Mouse (Mus musculus): Measurements from ENCODE around the gene Agtr1a. TPM values are rescaled to one million over a fixed set of nuclear protein-coding genes. Genes with fewer than 3 reads are reported as not detected.

The Agtr1a gene
- 1 to 10 TPM; 1.6 to 2.5 TPM for total RNA-seq (2021)
- long read RNA-seq, experiment 1, result 0 reads
- long read RNA-seq, experiment 2, result 0 reads

DNA sequence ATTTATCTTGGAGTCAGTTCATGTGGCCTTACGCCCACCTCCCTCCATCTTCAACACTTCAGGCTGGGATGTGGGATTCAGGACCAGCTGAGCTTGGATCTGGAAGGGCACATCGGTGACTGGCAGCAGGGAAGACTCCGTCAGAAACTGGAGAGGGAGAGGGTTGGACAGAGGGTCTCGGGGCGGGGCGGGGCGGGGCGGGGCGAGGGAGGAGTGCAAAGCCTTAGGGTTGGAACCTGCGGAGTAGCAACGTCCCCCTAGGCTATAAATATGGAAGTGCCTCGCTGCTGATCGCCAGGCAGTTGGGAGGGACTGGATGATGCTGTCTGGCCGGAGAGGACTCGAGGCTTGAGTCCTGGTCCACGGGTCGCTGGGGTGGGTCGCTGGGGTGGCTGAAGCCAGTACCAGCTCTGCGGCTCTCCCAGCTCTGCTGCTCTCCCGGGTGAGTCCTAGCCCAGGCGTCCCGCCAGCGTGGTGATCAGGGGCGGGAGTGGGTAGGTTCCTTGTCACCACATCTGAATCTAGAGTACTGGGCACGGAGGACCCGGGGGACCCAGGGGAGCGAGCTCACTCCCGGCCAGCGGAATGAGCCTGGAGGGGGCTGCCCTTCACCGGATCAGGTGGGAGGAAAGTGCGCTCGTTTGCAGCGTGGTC lies at the start of gene Agtr1a:
Gene Agtr1a (plus strand): TSS at position 294 of the 654 bp plus-strand sequence.
- peak in 1 of 2 experiments; percentile 22 for DNase-seq (ENCODE audit: low spot score in 2 of 2)

DNA sequence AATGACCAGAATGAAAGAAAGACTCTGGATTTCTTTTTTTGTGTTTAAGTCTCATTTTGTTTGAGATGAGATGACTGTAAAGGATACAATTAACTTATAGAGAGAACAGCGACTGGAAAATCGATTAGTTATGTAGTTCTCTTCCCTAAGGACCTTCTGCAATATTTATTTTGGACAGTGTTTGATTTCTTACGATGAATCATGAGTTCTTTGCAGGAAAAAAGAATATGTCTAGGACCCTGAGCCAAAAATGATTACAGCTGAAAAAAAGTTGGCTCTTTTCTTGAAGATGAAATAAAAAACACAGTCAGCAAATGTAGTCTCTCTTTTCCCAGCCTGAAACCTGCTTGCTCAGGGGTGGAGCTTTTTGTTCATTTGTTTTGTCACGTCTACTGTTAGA lies 26.0 kb upstream of the Agtr1a start:
- DNase-seq (ENCODE audit: low spot score in 2 of 2), result no peak

DNA sequence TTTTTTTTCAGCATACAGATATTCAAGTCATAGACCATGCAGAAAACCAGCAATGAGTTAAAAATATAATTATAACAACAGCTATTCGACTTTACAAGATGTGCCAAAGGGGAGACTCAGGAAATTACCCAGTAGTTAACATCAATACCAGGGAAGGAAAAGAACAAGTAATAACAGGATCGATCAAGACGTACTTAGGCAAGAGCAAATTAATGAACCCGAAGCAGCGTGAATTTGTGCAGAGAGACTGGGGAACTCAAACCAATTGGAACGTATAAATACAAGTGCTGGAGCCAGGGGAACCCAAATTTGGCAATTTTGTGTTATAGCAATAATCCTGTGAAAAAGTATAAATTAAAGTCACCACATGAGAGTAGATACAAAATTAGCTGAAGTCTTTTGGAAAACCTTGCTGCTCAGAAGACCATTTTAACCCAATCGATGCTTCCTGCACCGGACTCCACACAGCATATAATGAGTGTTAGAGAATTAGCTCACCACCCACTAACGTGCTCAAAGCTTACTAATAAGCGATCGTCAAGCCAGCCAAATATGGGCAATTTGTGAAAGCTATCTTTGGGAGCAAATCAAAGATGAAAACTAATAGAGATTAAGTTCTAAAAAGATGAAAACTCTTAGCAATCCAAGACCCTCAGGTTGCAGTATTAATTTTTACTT lies 11.4 kb upstream of the Agtr1a start:
- no peak for DNase-seq (ENCODE audit: low spot score in 2 of 2)

DNA sequence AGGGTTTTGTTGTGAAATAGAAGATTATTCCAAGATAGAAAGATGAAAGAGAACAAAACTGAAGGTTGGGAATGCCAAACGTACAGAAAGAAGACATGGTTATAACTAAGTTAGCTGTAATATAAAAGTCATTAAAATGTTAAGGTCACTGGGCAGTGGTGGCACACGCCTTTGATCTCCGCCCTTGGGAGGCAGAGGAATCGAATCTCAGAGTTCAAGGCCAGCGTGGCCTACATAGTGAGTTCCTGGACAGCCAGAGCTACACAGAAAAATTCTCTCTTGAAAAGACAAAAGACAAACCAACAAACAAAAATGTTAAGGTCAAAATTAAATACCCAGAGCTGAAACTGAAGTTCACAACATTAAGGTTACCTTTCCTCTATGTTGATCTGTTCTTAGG lies 5.2 kb upstream of the Agtr1a start:
- no peak for DNase-seq (ENCODE audit: low spot score in 2 of 2)

DNA sequence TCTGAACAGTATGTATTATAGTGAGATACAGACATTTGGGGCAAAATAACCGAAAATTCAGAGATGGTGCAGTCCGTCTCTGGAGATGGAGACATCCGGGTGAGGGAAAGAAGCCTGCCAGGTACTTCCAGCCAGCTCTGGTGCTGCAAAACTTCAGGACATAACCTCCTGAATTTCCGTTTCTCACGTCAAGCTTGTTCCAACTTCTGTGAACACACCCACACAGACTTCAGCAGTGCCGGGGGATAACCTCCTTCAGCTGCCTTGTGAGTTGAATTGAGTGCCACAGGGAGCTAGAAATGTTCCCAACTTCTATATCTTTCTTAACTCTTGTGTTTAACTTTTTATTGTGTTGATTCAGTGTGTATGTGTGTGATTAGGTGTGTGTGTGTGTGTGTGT lies 4.4 kb upstream of the Agtr1a start:
- no peak for DNase-seq (ENCODE audit: low spot score in 2 of 2)

DNA sequence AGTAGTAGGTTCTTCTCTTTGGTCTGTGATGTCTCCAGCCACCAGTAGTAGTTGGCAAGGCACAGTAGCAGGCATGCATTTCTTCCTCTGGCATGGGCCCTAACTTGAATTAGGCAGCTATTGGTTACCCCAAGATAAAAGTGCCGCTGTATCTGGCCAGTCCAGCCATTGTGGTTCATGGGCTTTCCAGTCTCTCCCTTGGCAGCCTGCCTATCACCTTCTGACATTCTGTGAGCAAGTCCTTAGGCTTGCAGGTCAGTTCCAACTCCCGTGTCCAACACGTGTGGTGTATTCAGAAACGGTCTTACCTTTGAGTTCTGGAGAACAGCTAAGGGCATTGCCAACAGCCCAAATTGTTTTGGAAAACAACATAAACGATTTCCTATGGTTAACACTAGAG lies 3.7 kb upstream of the Agtr1a start:
- DNase-seq (ENCODE audit: low spot score in 2 of 2), result no peak

DNA sequence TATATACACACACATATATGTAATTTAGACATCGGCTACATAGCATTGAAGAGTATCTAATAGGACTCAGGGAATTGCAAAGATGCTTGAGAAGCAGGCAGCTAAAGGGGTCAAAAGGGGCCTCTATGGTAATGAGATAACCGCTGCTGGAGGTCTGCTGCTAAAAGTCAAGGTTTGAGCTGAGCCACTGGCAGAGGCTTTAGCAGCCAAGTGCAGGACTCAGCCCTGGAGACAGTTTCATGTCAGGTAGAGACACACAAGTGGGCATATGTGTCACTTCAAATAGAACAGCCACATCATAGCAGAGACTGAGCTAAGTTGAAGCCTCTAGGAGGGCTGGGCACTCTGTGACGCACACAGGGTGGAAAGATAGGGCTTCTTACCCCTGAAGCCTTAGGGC lies 1.6 kb upstream of the Agtr1a start:
- no peak for DNase-seq (ENCODE audit: low spot score in 2 of 2)

DNA sequence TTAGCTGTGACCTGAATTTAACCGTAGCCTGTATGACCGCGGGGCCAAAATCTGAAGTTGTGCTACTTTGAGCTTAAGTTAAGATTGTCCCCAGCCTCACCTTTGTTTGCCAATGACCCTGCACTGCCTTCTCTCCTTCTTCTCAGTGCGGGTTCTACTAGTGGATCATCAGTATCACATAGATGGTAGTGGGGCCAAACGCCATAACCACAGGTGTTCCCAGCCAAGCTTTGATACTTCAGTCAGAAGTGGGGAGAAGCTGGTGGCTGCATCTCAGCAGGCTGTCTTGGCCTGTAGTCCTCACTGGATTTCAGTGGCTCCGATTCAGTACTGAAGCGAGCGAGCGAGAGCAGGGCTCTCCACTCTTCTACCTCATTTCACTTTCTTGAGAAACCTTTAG lies 672 bp downstream of the Agtr1a start:
- DNase-seq (ENCODE audit: low spot score in 2 of 2), result no peak

DNA sequence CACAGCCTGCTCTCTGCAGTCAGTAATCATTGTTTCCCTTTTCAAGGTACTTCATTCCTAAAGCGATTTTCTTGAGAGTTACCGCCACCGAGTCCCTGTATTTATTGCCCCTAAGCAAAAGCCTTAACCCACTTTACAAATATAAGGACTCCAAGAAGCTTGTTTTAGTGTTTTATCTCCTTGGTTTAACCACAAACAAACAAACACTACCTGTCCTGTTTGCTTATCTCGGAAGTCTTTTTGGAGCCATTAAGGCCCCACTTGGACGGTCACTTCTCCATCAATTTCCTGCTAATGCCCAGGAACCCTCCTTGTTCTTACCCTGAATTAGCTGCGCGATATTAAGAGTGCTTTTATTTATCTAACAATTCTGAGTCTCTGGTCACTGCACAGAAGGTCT lies 1.4 kb downstream of the Agtr1a start:
- DNase-seq (ENCODE audit: low spot score in 2 of 2), result no peak

DNA sequence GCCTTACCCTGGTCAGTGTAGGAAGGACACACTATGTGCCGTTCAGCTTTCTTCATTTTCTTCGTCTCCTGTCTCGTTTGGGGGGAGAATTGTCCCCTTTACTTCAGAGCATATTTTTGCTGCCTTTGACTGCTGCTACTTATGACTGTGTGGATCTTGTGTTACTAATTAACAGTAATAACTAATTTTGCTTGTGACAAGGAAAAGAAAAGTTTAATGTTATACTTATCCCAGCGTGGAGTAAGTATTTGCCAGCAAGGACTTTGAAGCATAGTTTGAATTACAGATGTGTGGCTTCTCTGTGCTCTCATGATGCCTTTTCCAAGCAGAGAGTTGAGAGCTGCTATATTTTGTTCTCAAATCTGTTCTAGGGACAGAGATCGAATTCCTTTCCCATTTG lies 2.3 kb downstream of the Agtr1a start:
- no peak for DNase-seq (ENCODE audit: low spot score in 2 of 2)

DNA sequence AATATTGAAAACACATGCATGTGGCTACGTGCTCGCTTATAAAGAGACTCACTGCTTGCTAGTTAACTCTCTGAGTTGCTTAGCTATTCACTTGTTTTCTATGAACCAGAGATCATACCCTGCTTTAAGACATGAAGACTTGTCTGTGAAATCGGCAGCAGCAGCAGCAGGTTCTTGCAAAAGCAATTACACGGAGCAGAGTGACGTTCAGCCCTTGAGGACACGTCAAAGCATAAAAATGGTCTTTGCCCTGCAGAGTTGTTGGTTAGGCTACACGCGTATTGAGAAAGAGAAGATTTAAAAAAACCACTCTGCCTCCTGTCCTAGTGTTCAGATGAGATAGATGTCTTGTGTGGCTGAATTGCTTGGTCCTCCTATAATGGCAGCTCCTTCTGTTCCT lies 3.7 kb downstream of the Agtr1a start:
- DNase-seq (ENCODE audit: low spot score in 2 of 2), result no peak

DNA sequence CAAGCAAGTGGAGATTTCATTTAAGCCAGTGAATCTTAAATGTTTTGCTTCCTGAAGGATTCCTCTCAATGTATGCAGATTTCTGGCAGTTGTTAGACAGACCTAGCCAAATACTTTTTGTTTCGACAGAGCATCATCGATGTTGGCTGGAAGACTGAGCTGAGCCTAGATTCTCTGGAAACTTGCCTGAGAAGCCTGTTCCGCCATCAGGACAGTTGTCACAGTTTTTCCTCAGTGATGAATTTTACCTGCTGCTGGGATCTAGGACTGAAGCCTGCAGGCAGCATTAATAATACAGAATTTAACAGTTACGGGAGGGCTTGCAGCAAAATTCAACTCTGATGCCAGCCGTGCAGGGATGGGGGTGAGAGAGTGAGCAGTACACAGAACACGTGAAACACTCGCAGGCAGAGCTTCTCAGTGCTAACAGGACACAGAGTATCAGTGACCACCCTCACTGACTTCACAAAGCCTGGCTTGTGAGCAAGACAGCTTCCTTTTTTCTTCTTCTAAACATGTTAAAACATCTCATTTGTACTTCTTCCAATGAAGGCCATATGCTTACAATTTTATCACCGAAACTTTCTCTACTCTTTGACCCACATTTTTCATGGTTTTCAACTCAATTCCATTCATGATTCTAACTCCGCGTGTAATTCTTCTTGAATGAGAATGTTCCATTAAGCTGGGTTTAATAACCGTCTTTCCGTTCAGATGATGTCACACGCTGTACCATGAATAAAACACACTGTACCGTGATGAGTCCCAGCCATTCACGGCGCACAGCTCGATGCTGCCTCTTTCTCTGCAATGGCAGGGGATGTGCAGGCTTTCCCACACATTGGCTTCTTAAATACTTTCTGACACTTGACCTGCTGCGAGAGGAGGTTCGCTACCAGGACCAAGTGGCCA lies 6.0 kb downstream of the Agtr1a start:
- peak in 1 of 2 experiments; percentile 39 for DNase-seq (ENCODE audit: low spot score in 2 of 2)

DNA sequence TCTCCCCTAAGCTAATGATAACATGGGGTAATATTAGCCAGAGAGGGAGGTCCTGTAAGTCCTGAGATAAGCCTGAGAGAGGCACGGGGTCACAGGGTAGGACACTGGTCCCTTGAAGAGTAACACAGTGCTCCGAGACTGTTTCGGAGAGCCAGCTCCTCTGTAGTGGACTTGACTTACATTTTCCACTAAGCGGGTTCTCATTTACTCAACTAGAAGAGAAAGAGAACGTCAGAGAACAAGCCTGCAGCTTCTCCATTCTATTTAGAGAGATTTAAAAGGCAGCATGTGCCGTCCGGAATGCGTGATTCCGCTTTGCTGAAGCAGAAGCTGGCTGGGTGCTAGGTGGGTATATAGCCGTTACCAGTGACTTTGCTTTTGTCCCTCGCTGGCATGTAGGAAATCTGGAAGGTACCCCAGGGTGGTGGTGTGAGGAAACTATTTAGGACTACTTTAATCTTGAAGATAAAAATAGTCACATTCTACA lies 9.2 kb downstream of the Agtr1a start:
- no peak for DNase-seq (ENCODE audit: low spot score in 2 of 2)

DNA sequence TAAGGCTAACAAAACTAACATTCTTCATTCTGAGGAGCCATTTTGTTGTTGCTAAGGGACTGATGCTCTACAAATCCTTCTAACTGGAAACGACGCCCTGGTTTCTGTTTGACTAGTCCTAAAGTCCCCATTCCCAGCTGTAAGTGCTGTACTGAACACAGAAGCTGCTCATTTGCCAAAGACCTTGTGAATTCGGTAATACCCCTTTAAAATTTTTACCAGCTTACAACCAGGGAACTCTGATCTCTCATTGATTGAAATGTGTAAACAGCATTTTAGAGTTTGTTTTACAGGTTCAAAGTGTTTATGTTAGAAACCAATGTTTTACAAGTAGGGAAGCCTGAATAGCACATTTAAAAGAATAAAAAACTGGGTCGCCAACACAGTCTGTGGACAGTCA lies 10.6 kb downstream of the Agtr1a start:
- no peak for DNase-seq (ENCODE audit: low spot score in 2 of 2)

DNA sequence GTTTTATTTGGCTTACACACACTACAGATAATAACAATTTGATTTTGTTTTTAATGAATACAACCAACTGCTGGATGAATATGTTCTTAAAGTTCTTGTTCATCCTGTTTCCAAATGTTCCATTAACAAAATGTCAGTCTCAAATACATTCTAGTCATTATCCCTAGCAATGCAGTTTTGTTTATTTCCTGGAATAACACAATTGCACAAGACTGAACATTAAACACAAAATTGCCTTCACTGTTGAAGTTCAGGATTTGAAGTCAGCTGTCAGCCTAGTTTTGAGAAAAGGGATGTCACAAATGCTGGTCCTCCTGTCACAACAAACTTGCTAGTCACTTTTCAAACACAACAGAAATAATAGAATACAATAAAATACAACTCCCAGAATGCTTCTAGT lies 12.1 kb downstream of the Agtr1a start:
- no peak for DNase-seq (ENCODE audit: low spot score in 2 of 2)

DNA sequence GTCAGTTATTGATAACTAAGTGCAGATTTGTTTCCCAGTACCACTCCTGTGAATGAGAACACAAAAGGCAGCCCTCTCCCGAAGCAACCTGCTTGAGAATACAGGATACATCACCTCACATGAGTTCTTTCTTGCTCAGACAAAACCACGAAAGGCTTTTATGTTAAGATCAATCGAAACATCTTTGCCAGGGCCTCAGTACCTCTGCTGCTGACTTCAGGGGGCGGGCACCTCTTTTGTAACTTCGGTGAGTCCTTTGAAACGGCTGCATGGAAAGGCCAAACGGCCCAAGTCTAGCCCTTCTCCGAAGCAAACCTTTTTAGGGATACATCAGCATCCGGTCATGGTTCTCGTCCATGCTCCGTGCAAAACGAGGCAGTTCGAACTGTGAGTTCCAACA lies 15.7 kb downstream of the Agtr1a start:
- no peak for DNase-seq (ENCODE audit: low spot score in 2 of 2)

DNA sequence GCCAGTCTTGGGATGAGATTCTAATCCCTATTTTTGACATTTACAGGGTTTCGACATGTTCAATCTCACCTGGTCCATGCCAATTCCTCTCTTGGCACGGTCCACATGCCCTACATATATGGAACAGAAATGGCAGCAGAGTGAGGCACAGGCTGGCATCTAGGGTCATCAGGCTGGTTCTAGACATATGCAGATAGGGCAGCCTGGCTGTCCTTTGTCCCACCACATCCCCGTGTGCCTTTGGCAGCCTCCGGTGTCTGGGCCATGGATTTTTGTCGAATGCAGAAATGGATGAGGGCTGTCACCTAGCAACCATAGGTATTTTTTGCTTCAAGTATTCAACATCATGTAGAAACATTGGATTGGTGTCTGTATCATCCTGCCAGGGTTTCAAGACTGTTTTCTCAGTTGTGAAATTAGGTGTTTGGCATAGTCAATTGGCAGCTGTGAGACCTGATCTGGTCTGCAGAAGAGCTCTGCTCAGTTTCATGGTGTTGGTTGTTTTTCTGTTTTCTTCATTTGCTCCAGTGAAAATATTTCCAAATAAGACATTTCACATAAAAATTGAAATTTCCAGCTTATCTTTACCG lies 18.8 kb downstream of the Agtr1a start:
- no peak for DNase-seq (ENCODE audit: low spot score in 2 of 2)

DNA sequence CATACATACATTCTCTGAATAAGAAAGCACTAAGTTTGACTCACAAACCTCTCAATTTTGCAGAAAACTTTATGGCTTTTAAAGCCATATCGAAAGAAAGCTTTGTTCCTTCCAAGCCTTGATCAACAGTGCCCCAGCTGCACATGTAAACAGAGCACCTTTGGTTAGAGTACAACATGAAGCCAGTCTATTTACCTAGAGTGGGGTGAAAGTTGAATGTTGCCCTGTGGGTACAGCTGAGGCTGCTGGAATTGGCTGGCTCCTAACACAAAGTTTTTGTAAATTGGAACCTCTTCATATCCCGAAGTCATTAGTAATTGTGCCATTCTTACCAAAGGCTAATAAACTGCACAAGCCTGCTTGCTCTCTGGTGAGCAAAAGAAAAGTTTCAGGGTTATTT lies 19.7 kb downstream of the Agtr1a start:
- DNase-seq (ENCODE audit: low spot score in 2 of 2), result no peak

DNA sequence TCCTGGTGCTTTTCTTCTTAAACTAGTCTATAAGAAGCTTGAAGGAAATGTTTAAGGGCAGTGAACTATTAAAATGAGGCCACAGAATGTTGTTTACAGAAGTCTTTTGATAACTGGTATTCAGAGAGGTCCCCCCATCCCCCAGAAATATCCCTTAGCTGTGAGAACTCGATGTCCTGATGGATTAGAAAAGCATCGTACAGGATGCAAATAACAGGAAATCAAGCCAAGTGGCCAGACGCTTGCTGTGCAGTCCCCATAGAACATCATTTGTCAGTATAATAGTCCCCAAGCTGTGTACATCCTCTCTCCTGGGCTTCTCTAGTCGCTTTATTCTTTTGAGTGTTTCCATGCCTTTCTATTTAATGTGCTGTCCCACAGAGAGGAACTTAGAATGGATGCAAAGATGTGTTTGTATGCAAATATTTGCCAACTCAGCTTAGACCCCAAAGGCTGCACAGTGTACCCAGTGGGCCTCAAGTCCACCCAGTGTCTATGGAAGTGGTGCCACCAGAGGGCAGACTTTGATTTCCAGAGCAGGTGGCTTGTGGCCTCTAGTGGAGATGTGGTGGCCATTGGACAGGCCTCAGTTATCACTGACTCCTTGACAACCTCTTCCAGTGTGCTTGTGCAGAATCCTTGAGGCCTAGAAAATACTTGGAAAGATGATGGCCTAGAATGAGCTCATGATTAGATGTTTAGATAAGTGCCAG lies 22.4 kb downstream of the Agtr1a start:
- no peak for DNase-seq (ENCODE audit: low spot score in 2 of 2)

DNA sequence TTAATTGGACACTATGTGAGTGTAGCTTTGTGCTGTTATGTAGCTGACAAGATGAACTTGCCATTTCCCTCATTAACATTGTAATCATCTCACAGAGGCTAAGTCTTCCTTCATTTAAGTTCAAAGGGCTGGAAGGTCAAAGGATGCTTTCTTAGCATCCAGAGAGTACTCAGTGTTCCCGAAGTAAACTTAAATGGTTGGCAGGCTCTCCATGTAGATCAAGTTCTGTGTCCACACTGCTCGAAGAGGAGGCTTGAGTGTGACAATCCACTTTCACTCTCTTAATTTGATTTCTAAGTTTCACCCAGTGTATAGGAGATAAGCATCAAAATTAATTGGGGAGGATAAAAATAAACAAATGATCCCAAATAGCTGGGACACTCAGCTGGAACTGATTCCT lies 23.6 kb downstream of the Agtr1a start:
- DNase-seq (ENCODE audit: low spot score in 2 of 2), result no peak

DNA sequence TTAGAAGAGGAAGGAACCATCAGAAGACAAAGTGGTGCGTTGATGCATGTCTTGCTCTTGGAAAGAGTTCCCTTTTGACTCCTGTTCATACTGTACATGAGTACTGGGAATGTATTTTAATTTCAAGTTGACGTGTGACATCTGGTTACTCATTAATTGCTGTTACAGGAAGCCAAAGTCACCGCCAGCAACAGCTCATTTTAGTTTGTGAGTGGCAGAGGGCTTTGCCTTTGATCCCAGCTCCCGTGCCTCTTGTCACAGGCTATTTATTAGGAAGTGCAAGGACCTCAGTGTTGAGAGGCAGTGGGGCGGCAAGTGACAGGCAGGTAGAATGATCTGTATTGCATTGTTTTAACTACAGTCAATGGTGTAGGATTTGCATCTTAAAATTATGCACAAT lies 24.8 kb downstream of the Agtr1a start:
- DNase-seq (ENCODE audit: low spot score in 2 of 2), result no peak

All from layer of hippocampus, postnatal 14 days (tissue).